Mouse (Mus musculus) left cerebral cortex, postnatal 10 days (tissue): ENCODE results near the gene Mapk14. TPM values are rescaled to one million over a fixed set of nuclear protein-coding genes. Genes with fewer than 3 reads are reported as not detected.
"Not testable (repeated sequence)": the region's sequence is repeated elsewhere in the genome, so short reads cannot be mapped to it uniquely, and the experiment has no call there.

Experiments used
- DNase-seq, 2 experiments: peaks; one replicate each; pipeline ENCODE4 v3.0.0; 2021 to 2022; ENCODE audit warnings: low spot score in 2 of 2, mixed read lengths in 1 of 2; ENCODE audit errors: extremely low spot score in 1 of 2
- intact Hi-C: fragments of 180-260 bp; cut with DNase I; formaldehyde crosslinking; loops from one replicate; pipeline ENCODE4 v1.15.1; 2025
- total RNA-seq, 2 experiments: library from RNA; stranded (reverse); gene quantifications; 2 replicates each; pipeline ENCODE4 v1.2.3; 2021

The Mapk14 gene
- total RNA-seq, 2 experiments from 2014 or later = 58.7 to 64.6 TPM

- intact Hi-C loops = loop anchor here (5.0 kb wide), 1 partner anchor 158 kb away; no protein-coding TSS in a partner anchor
- no peak for DNase-seq
These were observed 78.2 kb downstream of the Mapk14 start, which contains the start of gene Mapk13 for GRCm38 (mm10) chr17:28769121-28769874. Gene Mapk13 (plus strand): TSS chr17:28769297.

GRCm38 (mm10) chr17:28769875-28770421 is 78.8 kb downstream of the Mapk14 start:
- DNase-seq = peak in 1 of 2 experiments; percentile 53
- intact Hi-C loops = loop anchor here (5.0 kb wide), 1 partner anchor 157 kb away; no protein-coding TSS in a partner anchor

- intact Hi-C loops = no loop called here
- DNase-seq = no peak
These were observed 80.2 kb downstream of the Mapk14 start for GRCm38 (mm10) chr17:28771289-28771688.

DNA sequence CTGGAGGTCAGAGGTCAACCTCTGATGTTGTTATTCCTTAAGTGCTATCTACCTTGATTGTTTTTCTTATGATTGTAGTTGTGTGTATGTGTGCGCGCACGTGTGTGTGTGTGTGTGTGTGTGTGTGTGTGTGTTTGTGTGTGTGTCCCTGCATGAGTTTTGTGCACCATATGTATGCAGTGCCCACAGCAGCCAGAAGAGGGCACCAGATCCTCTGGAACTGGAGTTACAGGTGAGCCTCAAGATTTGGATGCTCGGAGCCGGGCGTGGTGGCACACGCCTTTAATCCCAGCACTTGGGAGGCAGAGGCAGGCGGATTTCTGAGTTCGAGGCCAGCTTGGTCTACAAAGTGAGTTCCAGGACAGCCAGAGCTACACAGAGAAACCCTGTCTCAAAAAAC is 83.2 kb downstream of the Mapk14 start:
- intact Hi-C loops, DNase-seq: not testable (repeated sequence)

DNA sequence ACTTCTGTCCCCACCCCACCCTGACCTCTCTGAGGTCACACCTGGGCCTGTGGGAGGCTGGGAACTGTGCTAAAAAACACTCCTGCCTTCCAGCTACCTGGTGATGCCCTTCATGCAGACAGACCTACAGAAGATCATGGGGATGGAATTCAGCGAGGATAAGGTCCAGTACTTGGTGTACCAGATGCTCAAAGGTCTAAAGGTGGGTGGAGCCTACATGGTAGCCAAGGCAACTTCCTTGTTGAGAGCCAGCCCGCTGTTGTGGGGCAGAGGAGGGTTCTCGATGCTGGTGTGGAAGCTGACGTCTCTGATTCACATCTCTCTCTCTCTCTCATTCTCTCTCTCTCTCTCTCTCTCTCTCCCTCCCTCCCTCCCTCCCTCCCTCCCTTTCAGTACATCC is 84.0 kb downstream of the Mapk14 start:
- intact Hi-C loops = no loop called here
- no peak for DNase-seq

- intact Hi-C loops = no loop called here
- no peak for DNase-seq
These were observed 85.7 kb downstream of the Mapk14 start for GRCm38 (mm10) chr17:28776817-28777216.

DNA sequence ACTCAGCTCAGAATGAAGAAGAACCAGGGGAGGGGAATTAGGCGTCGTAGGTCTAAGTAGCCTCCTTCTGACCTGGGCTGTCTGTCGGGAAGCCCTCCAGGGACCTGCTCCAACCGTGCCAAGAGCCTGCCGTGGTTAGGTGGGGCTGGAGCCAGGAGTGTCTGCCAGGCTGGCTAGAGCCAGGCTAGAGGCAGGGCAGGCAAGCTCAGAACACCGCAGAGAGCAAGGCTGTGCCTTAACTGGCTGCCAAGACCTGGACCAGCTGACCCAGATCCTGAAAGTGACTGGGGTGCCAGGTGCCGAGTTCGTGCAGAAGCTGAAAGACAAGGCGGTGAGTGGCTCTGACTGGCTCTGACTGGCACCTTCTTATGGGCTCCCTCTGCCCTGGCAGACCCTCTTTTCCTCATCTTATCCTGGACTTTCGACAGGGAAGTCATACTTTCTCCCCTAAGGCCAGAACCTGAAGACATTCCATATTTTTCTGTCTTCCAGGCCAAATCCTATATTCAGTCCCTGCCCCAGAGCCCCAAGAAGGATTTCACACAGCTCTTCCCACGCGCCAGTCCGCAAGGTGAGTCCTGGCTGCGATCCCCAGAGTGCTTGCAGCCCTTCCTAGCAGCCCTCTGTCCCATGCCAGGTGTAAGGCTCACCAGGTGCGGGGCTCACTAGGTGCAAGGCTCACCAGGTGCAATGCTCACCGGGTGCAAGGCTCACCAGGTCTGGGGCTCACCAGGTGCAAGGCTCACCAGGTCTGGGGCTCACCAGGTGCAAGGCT is 86.3 kb downstream of the Mapk14 start:
- peak; percentile 32 to 37 for DNase-seq
- intact Hi-C loops = no loop called here

DNA sequence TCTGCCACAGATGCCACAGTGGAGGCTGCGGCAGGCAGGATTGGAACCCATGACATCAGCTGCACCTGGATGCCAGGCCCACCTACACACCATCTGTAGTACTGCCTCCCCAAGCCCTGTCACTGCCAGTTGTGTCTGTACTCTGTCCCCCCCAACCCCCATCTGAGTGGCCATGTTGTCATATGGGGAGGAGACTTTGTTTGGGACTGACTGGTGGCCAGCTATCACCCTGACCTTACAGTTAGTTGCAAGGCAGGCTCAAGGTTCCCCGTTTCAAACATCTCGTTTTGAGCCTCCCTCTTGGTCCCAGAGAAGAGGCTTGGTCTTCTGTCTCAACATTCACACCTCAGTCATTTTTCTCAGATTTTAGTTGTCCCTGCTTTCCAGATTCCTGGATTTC is 88.6 kb downstream of the Mapk14 start:
- intact Hi-C loops = no loop called here
- no peak for DNase-seq

DNA sequence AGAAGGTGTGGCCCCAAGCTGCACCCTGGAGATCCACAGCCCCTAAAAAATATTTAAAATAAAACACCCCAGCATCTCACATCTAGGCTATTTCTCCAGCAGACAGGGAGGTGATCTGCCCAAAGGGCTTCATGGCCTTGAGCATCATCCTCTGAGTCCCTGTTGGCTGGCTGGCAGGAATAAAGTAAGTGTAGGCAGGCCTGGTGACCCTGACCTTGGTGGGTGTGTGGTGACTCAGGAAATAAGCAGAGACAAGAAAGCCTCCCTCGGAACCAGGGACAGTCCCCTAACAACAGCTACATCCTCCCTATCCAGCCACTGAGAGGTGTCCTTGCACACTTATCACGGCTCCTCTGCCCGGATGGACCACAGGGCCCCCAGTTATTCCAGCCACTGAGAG is 89.7 kb downstream of the Mapk14 start:
- no peak for DNase-seq
- intact Hi-C loops = no loop called here

GRCm38 (mm10) chr17:28781290-28782045 is 90.3 kb downstream of the Mapk14 start:
- intact Hi-C loops = no loop called here
- no peak for DNase-seq

GRCm38 (mm10) chr17:28785036-28785435 is 93.9 kb downstream of the Mapk14 start:
- intact Hi-C loops = no loop called here
- no peak for DNase-seq

DNA sequence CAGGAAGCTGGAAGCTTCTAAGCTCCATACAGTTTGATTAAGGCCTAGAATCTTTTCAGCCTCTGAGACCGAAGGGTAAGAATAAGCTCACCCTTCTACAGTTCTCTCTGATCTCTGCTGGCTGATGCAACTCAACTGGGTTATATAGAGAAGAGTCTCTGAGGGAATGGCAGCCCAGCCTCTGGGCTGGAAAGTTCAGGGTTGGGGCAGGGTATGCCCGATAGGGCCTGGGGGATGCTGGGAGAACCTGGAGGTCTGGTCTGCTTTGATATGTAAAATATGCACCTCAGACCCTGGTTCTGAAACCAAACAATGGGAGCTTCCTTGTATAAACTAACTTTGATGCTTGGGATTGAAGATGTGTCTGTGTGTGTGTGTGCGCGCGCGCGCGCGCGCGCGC is 96.4 kb downstream of the Mapk14 start:
- intact Hi-C loops = no loop called here
- no peak for DNase-seq

GRCm38 (mm10) chr17:28797031-28797430 is 105.9 kb downstream of the Mapk14 start:
- intact Hi-C loops = no loop called here
- no peak for DNase-seq

Other genes with a start within 250 kb of the Mapk14 start
- 10 to 100 TPM; 26.8 to 50.6 TPM for gene Fkbp5, start 173.8 kb upstream of the Mapk14 start, total RNA-seq
- gene Armc12, start 160.5 kb upstream of the Mapk14 start, total RNA-seq = not detected
- gene Clpsl2, start 141.9 kb upstream of the Mapk14 start, total RNA-seq = not detected
- not detected for gene Clps, start 130.6 kb upstream of the Mapk14 start, total RNA-seq
- 1 to 10 TPM; 4.3 to 5.1 TPM for gene Lhfpl5, start 115.7 kb upstream of the Mapk14 start, total RNA-seq
- gene Srpk1, start 68.6 kb upstream of the Mapk14 start, total RNA-seq = 100 to 1,000 TPM; 111 to 127 TPM
- gene Slc26a8, start 1.1 kb upstream of the Mapk14 start, total RNA-seq = 10 to 100 TPM in 1 of 2 experiments, 1 to 10 TPM in 1; 7.7 to 10.6 TPM
- 1 to 10 TPM; 2.9 to 4.4 TPM for gene AC170998.1, start 34.8 kb downstream of the Mapk14 start, total RNA-seq
- under 1 TPM; 0.66 to 0.75 TPM for gene Mapk13, start 78.0 kb downstream of the Mapk14 start, total RNA-seq
- gene Brpf3, start 109.8 kb downstream of the Mapk14 start, total RNA-seq = 10 to 100 TPM; 44.5 to 55.7 TPM
- gene Pnpla1, start 167.1 kb downstream of the Mapk14 start, total RNA-seq = under 1 TPM; 0.53 to 0.60 TPM
- gene 4930539E08Rik, start 224.0 kb downstream of the Mapk14 start, total RNA-seq = 10 to 100 TPM; 10.9 to 13.5 TPM